Mouse (Mus musculus) regulatory T cell (primary cell): ENCODE measurements around the gene Ly6g6d.

Experiments
- in situ Hi-C: fragments of 300-600 bp; cut with MboI, MseI; formaldehyde crosslinking; loops from one replicate; pipeline ENCODE4 v1.15.1; 2025; ENCODE audit warnings: high pct_unique_total_duplicates

The Ly6g6d gene

GRCm38 (mm10) chr17:35024691-35025488 lies 53.0 kb downstream of the Ly6g6d start:
- in situ Hi-C loops: loop anchor here (5.0 kb wide), 1 partner anchor 42 kb away; the partner anchor contains the start of genes Ly6g6c and Mpig6b

- in situ Hi-C loops: loop anchor here (5.0 kb wide), 1 partner anchor 43 kb away; the partner anchor contains the start of genes Ly6g6c and Mpig6b
These were observed 53.6 kb downstream of the Ly6g6d start for GRCm38 (mm10) chr17:35024261-35024660.

GRCm38 (mm10) chr17:35023756-35024155 lies 54.1 kb downstream of the Ly6g6d start:
- in situ Hi-C loops: loop anchor here (5.0 kb wide), 1 partner anchor 44 kb away; the partner anchor contains the start of genes Ly6g6c and Mpig6b

GRCm38 (mm10) chr17:35023221-35023620 lies 54.6 kb downstream of the Ly6g6d start:
- in situ Hi-C loops: loop anchor here (5.0 kb wide), 1 partner anchor 44 kb away; the partner anchor contains the start of genes Ly6g6c and Mpig6b

GRCm38 (mm10) chr17:35022541-35023060 lies 55.3 kb downstream of the Ly6g6d start:
- in situ Hi-C loops: loop anchor here (5.0 kb wide), 1 partner anchor 45 kb away; the partner anchor contains the start of genes Ly6g6c and Mpig6b

GRCm38 (mm10) chr17:35021842-35022477 lies 55.9 kb downstream of the Ly6g6d start:
- in situ Hi-C loops: loop anchor here (5.0 kb wide), 1 partner anchor 45 kb away; the partner anchor contains the start of genes Ly6g6c and Mpig6b
